Mouse (Mus musculus) midbrain, embryonic 14.5 days (tissue): ENCODE data around the gene Nudt5. TPM values are rescaled to one million over a fixed set of nuclear protein-coding genes. Genes with fewer than 3 reads are reported as not detected.

Experiments used
- ATAC-seq: fragments of 200-750 bp; cut with Nextera tagmentation; 2 replicates; pipeline ENCODE4 v1.8.0; 2017; ENCODE audit warnings: moderate number of reproducible peaks, moderate library complexity; ENCODE audit not compliant: low FRiP score, low TSS enrichment
- DNase-seq: peaks from one replicate; pipeline ENCODE4 v3.0.0-alpha.2; 2015
- H3K27ac ChIP-seq: fragments of 300-500 bp; sonication (generic); replicated peaks from 2 replicates; pipeline ENCODE4 v1.5.1; 2014; ENCODE audit warnings: mild to moderate bottlenecking, low read depth, low read length, moderate library complexity
- H3K27me3 ChIP-seq: fragments of 300-500 bp; sonication (generic); 2 replicates; pipeline ENCODE4 v1.6.1; 2014; ENCODE audit warnings: low read length, control low read depth, mixed read lengths; ENCODE audit not compliant: control insufficient read depth, insufficient read depth
- H3K36me3 ChIP-seq: fragments of 300-500 bp; sonication (generic); 2 replicates; pipeline ENCODE4 v1.6.1; 2014; ENCODE audit warnings: low read length, control low read depth; ENCODE audit not compliant: control insufficient read depth, insufficient read depth
- H3K4me1 ChIP-seq: fragments of 300-500 bp; sonication (generic); 2 replicates; pipeline ENCODE4 v1.6.1; 2014; ENCODE audit warnings: mild to moderate bottlenecking, antibody characterized with exemption, low read length, control low read depth; ENCODE audit not compliant: control insufficient read depth, insufficient read depth
- H3K4me2 ChIP-seq: fragments of 300-500 bp; sonication (generic); 2 replicates; pipeline ENCODE4 v1.6.1; 2014; ENCODE audit warnings: mild to moderate bottlenecking, low read length, moderate library complexity
- H3K4me3 ChIP-seq: fragments of 300-500 bp; sonication (generic); replicated peaks from 2 replicates; pipeline ENCODE4 v1.5.1; 2014; ENCODE audit warnings: low read depth, low read length
- H3K9ac ChIP-seq: fragments of 300-500 bp; sonication (generic); replicated peaks from 2 replicates; pipeline ENCODE4 v1.6.1; 2014; ENCODE audit warnings: mild to moderate bottlenecking, low read length, moderate library complexity
- H3K9me3 ChIP-seq: fragments of 300-500 bp; sonication (generic); 2 replicates; pipeline ENCODE4 v1.6.1; 2016; ENCODE audit warnings: low read length, control low read depth, mixed read lengths; ENCODE audit not compliant: control insufficient read depth
- WGBS: fragments of 180-500 bp; shearing (Covaris S2); extraction: QIAGEN DNeasy Blood & Tissue Kit; methylation state at CpG from one replicate; pipeline ENCODE4 v1.1.7; 2014; 5-methylcytosine and 5-hydroxymethylcytosine counted together
- polyA plus RNA-seq: library from polyadenylated mRNA; unstranded; fragments of >200 nt; fragmentation: Nextera tagmentation; extraction: Ambion mirVana; gene quantifications from 2 replicates; pipeline ENCODE4 v1.2.1, GENCODE M21; 2014

Gene Nudt5
- polyA plus RNA-seq, 1 experiment from 2014 or later = 26.6 TPM

DNA sequence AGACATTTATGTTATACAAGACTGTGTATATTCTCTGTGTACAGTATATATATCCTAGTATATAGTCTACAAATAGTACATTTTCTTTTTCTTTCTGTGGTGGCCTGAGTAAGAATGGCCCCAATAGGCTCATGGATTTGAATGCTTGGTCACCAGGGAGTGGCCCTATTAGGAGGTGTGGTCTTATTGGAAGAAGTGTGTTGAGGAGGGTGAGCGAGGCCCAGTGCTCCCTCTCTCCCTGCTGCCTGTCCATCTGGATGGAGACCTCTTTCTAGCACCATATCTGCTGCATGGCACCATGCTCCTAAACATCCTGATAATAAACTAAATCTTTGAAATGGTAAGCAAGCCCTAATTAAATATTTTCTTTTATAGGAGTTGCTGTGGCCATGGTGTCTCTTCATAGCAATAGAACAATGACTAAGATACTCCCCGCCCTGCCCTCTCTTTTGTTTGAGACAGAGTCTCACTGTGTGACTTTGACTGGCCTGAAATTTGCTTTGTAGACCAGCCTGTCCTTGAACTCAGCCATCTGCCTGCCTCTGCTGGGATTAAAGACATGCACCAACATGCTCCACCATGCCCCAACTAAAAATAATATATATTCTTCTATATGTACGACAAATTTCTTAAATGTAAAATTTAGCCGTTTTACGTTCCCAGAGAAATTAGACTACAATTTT, 34.6 kb upstream of the Nudt5 start:
- DNase-seq (no peak), ATAC-seq (no peak)
- H3K27me3 ChIP-seq = no peaks in the 10 kb centered on the region
- peaks cover 56% of the 10 kb centered on the region for H3K36me3 ChIP-seq
- H3K9me3 ChIP-seq = no peaks in the 10 kb centered on the region
- no peak overlapping the region for H3K27ac ChIP-seq
- H3K4me1 ChIP-seq = no peaks in the 10 kb centered on the region
- no peak overlapping the region for H3K4me3 ChIP-seq
- no peak overlapping the region for H3K4me2 ChIP-seq
- H3K9ac ChIP-seq = no peak overlapping the region
- WGBS = 91% methylated on average over 5 of the region's 5 CpGs

DNA sequence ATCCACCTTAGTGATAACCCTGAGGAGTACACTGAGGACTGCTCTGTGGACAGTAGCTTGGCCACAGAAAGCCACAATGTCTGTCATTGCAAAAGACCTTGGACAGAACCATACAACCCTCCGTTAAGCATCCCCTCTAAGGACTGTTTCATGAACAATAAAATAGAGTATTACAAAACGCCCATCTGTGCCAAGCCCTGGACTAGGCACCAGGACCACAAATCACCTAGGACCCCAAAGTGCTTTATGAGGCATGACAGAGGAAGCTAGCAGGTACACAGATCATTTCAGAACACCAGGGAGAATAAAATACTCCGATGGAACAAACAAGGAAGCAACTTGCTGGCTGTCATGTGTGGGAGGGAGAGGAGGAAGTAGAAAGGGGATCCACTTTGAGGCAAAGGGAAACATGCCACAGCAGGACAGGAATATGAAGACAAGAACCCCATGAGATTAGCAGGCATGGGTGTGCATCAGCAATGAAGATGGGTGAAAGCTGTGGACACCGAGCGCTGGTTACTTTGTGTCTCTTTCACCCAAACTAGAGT, 33.5 kb upstream of the Nudt5 start:
- no peak overlapping the region for H3K4me3 ChIP-seq
- H3K36me3 ChIP-seq = peaks cover 53% of the 10 kb centered on the region
- no peaks in the 10 kb centered on the region for H3K9me3 ChIP-seq
- WGBS = 96% methylated on average over 5 of the region's 5 CpGs
- no peak overlapping the region for H3K9ac ChIP-seq
- no peaks in the 10 kb centered on the region for H3K27me3 ChIP-seq
- H3K4me1 ChIP-seq = no peaks in the 10 kb centered on the region
- DNase-seq (no peak), ATAC-seq (no peak)
- H3K4me2 ChIP-seq = no peak overlapping the region
- H3K27ac ChIP-seq = no peak overlapping the region

GRCm38 (mm10) chr2:5821264-5821663, 23.6 kb upstream of the Nudt5 start:
- DNase-seq (no peak), ATAC-seq (no peak)
- Histone ChIP-seq H3K9ac (no peak overlapping the region), H3K4me1 (no peaks in the 10 kb centered on the region), H3K4me3 (no peak overlapping the region), H3K4me2 (no peak overlapping the region), H3K27me3 (no peaks in the 10 kb centered on the region), H3K9me3 (no peaks in the 10 kb centered on the region), H3K27ac (no peak overlapping the region), H3K36me3 (peaks cover 70% of the 10 kb centered on the region)
- 93% methylated on average over 10 of the region's 10 CpGs for WGBS

GRCm38 (mm10) chr2:5822449-5822848, 22.4 kb upstream of the Nudt5 start:
- H3K9me3 ChIP-seq = no peaks in the 10 kb centered on the region
- H3K4me1 ChIP-seq = no peaks in the 10 kb centered on the region
- 98% methylated on average over 6 of the region's 6 CpGs for WGBS
- H3K4me2 ChIP-seq = no peak overlapping the region
- H3K4me3 ChIP-seq = no peak overlapping the region
- no peak overlapping the region for H3K9ac ChIP-seq
- DNase-seq (no peak), ATAC-seq (no peak)
- H3K27me3 ChIP-seq = no peaks in the 10 kb centered on the region
- H3K36me3 ChIP-seq = peaks cover 70% of the 10 kb centered on the region
- no peak overlapping the region for H3K27ac ChIP-seq

GRCm38 (mm10) chr2:5824213-5824612, 20.6 kb upstream of the Nudt5 start:
- DNase-seq (peak; percentile 60), ATAC-seq (no peak)
- no peaks in the 10 kb centered on the region for H3K4me1 ChIP-seq
- H3K4me2 ChIP-seq = no peak overlapping the region
- no peaks in the 10 kb centered on the region for H3K9me3 ChIP-seq
- no peak overlapping the region for H3K4me3 ChIP-seq
- H3K27ac ChIP-seq = no peak overlapping the region
- no peak overlapping the region for H3K9ac ChIP-seq
- H3K27me3 ChIP-seq = no peaks in the 10 kb centered on the region
- 28% methylated on average over 1 of the region's 1 CpGs for WGBS
- peaks cover 59% of the 10 kb centered on the region for H3K36me3 ChIP-seq

DNA sequence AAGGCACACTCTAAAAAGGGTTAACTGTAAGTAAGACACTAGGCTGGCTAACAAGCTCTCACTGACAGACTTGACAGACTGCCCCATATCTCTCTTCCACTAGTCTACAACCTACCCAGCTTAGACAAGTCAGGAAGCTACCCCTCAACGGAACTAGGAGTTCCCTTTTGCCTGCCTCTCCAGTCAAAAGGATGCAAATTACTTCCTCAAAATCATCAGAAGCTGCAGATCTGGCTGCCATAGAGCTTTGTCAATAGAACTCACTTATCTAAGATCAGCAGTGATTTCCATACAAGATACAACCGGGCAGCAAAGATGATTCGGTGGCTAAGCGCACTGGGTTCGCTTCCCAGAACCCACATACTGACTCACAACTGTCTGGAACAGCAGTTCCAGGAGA, 20.1 kb upstream of the Nudt5 start:
- ATAC-seq = no peak
- WGBS = 90% methylated on average over 5 of the region's 5 CpGs
- Histone ChIP-seq H3K9ac (no peak overlapping the region), H3K9me3 (no peaks in the 10 kb centered on the region), H3K27ac (no peak overlapping the region), H3K4me2 (no peak overlapping the region), H3K4me3 (no peak overlapping the region), H3K27me3 (no peaks in the 10 kb centered on the region), H3K4me1 (no peaks in the 10 kb centered on the region), H3K36me3 (peaks cover 56% of the 10 kb centered on the region)
- no peak for DNase-seq

GRCm38 (mm10) chr2:5825265-5825913, 19.4 kb upstream of the Nudt5 start:
- no peaks in the 10 kb centered on the region for H3K4me1 ChIP-seq
- H3K36me3 ChIP-seq = peaks cover 53% of the 10 kb centered on the region
- H3K27ac ChIP-seq = no peak overlapping the region
- no peak overlapping the region for H3K4me3 ChIP-seq
- ATAC-seq = no peak
- DNase-seq = no peak
- H3K27me3 ChIP-seq = no peaks in the 10 kb centered on the region
- no peak overlapping the region for H3K4me2 ChIP-seq
- 95% methylated on average over 5 of the region's 5 CpGs for WGBS
- H3K9me3 ChIP-seq = no peaks in the 10 kb centered on the region
- no peak overlapping the region for H3K9ac ChIP-seq

GRCm38 (mm10) chr2:5840815-5841214, 4.0 kb upstream of the Nudt5 start:
- DNase-seq (no peak), ATAC-seq (no peak)
- H3K4me2 ChIP-seq = no peak overlapping the region
- H3K27me3 ChIP-seq = no peaks in the 10 kb centered on the region
- H3K9me3 ChIP-seq = no peaks in the 10 kb centered on the region
- no peak overlapping the region for H3K27ac ChIP-seq
- H3K36me3 ChIP-seq = peaks cover 50% of the 10 kb centered on the region
- H3K4me1 ChIP-seq = 0 out of 2 replicates have a peak, but pooled peaks cover 3% of the 10 kb centered on the region
- no peak overlapping the region for H3K9ac ChIP-seq
- no peak overlapping the region for H3K4me3 ChIP-seq
- 98% methylated on average over 11 of the region's 11 CpGs for WGBS
